Mouse (Mus musculus): ENCODE measurements at regions not wholly inside any gene's neighbourhood (a gene's known extent, or its start where the extent isn't known, plus 50 kb on each side); places are given as distances from the start of the nearest gene placed in this dataset.

DNA sequence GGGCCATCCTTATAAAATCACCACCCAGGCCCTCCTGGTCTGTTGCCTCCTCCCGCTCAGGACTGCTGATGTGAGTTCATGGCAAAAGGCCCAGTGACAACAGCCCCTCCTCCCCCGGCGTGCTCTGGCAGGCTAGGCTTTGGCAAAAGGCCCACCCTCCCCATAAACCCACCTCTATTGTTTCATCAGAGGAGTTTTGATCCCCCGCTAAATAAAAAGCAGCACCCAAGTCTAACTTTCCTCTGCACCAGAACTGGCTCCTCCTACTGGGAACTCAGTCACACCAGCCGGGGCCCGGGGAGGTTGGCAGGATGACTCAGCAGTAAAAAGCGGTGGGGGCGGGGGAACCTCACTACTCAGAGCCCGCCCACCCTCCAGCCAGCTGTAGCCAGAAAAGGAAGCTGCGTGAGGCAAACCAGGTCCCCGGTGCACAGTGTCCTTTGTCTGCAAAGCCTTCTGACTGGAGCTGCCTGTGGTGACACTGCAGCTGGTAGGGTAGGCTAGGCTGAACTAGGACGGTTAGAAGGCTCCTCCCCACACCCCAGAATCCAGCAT is 122.1 kb downstream of the Cpeb2 start:
- TF ChIP-seq CTCF (IDR thresholded peaks at IDR 0.05; ENCODE audit: insufficient read depth, low read length): no peak
- peak; percentile 36; the same call in 1 of the 2 replicates for TF ChIP-seq POLR2A (IDR thresholded peaks at IDR 0.05; ENCODE audit: borderline replicate concordance, extremely low read depth, low read depth, low read length)

All from lung, adult 2 months (tissue).